Mouse (Mus musculus): ENCODE data around the gene Psme3.

- TF ChIP-seq CTCF (IDR thresholded peaks at IDR 0.05; ENCODE audit: extremely low read depth, insufficient read length, insufficient replicate concordance, low read depth, low read length) (no peak), POLR2A (IDR thresholded peaks at IDR 0.05; ENCODE audit: low read depth, low read length) (no peak)
These were observed 8.8 kb downstream of the Psme3 start, which contains the start of gene Aoc2 for GRCm38 (mm10) chr11:101324763-101325162.
